Mouse (Mus musculus) cerebellum, adult 2 months (tissue): ENCODE results near the gene Wscd2.

Experiments used
- CTCF ChIP-seq: fragments of 200-500 bp; IDR thresholded peaks from 2 replicates; pipeline ENCODE4 v1.5.1; 2011; ENCODE audit warnings: low read depth, mild to moderate bottlenecking, control low read depth, low read length, moderate library complexity, borderline replicate concordance; ENCODE audit not compliant: insufficient read depth
- POLR2A ChIP-seq: fragments of 200-500 bp; IDR thresholded peaks from 2 replicates; pipeline ENCODE4 v1.6.1; 2011; ENCODE audit warnings: low read length, control low read depth, borderline replicate concordance; ENCODE audit not compliant: insufficient read depth

- TF ChIP-seq CTCF (no peak), POLR2A (no peak)
Observed at GRCm38 (mm10) chr5:113493997-113494396, 3.9 kb downstream of the Wscd2 start.
